Mouse (Mus musculus): ENCODE measurements around the gene Ttll1.

Gene Ttll1

DNA sequence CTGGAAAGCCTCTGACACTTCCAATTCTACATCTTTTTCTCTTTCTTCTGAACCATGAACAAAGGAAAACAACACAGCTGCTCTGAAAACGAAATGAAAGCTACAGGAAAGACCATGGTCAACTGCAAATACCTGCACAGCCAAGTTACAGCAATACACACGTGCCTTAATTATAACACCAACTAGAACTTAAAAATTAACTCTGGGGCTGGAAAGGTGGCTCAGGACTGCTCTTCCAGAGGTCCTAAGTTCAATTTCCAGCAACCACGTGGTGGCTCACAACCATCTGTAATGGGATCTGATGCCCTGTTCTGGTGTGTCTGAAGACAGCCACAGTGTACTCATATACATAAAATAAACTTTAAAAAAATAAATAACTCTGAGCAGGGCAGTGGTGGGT, 55.7 kb downstream of the Ttll1 start:
- no peak for DNase-seq (ENCODE audit: low read depth, low spot score)

DNA sequence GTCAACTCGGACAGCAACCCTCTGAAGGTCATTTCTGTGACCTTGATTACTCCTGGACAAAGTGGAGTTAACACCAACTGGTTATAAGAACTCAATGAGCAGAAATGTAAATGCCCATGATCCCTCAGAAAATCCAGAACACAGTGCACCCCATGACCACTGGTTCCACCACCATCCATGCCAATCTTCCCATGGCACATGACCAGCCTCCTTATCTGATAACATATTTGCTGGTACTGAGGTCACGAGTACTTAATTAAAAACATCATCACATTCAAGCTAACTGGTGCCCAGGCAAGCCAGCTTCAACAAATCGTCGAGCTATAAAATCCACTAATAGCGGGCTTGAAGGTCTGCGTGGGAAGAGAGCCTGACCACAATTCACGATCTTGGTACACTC, 56.3 kb downstream of the Ttll1 start:
- DNase-seq (ENCODE audit: low read depth, low spot score): no peak

DNA sequence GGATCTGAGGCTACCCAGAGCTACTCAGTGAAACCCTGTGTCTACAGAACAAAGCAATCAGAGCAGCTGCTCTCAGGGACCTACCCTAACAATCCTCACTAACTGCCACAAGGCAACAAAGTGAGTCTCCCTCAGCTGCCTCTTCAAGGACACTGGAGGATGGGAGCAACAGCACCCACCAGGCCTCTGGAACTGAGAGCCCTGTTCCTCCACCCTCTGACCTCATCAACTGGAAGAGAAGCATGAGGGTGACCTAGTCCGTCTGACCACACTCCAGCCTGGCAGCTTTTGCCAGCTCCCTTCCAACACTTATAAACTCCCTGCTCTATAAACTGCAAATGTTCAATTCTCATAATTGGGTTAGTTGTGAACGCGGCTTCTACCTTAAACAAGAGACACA, 56.8 kb downstream of the Ttll1 start:
- DNase-seq (ENCODE audit: low read depth, low spot score): no peak

DNA sequence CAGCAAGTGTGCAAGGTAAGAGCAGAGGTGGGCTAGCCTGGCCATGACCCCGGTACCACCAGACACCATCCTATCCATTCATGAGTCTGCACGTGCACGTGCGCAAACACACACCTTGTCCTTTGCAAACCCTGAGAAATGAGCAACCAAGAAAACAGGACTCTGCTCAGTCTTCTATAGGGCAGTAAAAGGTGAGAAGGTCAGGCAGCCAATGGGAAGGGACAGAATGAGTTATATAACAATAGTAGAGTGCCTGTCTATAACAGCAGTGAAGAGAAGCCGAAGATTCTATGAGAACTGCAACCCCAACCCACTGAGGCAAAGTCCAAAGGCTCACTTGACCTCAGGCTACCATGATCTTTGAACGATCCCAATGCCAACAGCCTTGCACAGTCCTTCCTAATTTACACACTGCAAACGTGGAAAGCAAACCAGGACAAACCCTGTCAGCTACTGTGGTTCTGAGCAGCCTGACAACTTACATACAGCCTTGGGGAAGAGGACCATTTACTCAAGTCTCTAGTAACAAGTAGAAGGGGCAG, 58.4 kb downstream of the Ttll1 start:
- DNase-seq (ENCODE audit: low read depth, low spot score): no peak

DNA sequence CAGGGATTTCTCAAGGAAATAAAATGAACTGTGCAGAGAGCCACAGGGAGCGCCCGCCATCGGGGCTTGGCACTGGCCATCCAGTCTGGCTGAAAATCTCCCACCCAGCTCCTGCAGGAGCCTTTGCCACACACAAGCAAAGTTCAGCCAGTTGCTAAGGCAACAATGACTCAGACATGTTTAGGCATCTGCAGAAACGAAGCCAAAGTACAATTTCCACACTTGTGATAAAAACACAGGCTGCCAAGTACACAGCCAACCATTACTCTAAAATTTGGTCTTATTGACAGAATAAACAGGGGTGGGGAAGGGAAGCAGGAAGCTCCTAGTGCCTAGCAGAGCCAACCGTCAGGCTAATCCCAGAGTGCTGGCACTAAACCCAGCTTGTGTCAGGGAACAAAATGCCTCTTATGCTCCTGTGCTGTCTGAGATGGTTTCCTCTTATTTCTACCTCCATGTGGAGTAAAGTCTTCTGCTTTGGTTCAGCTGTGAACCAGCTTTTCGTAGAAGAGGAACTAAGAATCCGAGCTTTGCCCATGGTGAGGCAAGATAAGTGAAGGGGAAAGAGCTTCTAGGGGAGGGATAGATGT, 59.0 kb downstream of the Ttll1 start:
- DNase-seq (ENCODE audit: low read depth, low spot score): no peak

DNA sequence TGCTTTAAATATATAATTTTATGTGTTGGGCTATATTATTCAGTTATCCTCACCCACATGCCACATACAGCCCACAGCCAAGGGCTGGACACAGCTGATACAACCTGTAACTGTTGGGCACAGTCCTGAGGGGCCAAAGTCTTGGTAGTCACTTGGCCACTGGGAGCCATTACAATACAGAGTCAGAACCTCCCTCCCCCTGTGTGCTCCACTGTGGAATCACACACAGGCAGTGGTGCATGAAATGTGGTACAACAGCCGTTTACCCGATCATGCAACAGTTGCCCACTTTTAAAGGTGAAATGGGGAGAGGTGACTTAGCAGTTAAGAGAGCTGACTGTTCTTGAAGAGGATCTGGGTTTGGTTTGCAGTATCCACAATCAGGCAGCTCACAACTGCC, 60.7 kb downstream of the Ttll1 start:
- no peak for DNase-seq (ENCODE audit: low read depth, low spot score)

DNA sequence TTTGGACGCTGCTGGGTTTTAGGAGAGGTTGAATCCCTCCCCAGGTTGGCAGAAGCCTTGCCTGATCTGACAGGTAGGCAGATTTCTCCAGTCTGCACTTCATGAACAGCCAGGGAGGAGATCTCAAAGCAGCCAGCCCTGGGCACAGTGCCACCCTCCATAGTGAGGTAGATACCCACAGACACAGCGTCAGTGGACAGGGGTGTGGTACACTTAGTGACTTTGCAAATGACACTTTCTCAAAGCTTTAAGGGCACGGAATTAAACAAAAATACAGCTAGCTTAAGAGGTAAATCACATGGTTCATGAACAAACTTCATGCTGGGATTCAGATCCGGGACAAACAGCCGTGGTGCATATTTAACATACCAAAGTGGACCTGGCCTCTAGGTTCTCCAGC, 62.0 kb downstream of the Ttll1 start:
- no peak for DNase-seq (ENCODE audit: low read depth, low spot score)

DNA sequence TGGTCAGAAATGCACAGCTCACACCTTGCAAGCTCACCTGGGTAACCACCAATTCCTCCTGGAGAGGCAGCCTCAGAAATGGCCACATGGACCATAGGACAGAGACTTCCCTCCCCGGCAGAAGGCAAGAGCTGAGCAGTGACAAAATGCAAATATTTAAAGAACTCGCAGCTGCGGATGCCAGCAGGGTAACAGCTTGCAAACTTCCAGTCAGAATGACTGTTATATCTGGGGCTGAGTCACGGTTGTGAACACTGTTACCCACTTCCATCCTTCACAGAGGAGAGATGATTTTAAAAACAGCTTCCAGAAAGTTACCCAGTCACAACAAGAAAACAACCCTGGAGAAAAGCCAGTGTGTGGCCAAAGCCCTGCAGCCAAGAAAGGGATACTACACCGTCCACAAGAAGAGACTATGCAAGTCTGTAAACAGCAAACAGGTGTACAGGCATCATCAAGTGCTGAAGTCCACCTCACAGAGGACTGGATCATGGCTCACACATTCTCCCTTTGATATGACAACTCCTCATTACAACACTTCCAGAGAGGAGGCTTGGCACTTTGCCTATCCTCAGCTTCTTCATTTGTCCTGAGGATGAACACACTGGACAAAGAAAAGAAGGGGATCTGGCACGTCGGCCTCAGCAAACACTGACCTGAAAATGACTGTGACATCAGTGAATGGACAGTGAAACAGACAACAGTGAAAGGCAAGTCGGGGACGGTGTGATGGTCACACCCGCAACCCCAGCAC, 62.7 kb downstream of the Ttll1 start:
- no peak for DNase-seq (ENCODE audit: low read depth, low spot score)

DNA sequence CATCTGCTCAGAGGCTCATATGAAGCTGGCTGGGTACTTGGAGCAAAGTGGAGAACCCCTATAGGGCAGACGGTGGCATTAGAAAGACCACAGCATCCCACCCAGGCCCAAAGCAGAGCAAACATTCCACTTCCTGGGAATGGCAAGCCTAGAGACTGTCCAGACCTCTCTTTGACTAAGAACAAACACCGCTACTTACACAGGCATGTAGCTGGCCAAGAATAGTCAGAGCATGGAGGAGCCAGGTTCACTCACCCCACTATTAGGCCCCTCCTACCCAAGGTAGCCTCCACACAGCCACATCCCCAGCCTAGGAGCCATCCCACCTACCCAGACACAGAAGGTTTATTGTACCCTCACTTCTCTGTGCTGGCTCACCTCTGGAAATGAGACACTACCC, 64.8 kb downstream of the Ttll1 start:
- no peak for DNase-seq (ENCODE audit: low read depth, low spot score)

DNA sequence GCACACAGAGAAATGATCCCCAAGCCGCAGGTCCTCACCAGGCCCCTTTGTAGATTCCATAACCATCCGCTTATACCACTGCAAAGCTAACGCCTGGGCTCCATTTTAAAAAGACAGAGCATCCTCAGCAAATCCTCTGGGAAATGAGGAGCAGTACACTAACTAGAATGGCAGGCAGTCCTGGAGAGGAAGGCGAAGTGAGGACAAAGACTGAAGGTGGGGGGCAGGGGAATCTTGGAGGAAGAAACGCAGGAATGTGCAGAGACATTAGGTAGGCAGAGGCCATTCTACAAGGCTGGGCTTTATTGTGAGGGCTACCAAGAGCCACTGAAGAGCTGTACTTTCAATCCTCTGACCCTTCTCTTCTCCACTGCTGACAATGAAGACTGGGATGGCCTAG, 65.3 kb downstream of the Ttll1 start:
- peak; percentile 22 for DNase-seq (ENCODE audit: low read depth, low spot score)

DNA sequence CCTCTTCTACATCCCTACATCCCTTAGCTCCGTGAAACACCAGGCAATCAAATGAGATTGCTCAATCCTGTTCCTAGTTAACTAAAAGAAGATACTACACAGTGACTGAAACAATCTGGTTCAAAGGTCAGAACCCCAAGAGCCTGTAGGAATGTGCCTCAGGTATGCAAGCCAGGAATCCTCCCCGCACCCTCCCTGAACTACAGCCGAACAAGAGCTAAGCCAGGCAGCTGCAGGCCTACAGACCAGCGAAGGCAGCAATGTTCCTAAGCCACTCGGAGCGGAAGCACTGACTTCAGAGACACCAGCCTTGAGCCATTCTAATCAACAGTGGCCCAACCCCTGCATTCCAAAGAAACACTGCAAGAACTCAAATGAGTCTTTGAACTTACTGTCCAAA, 66.3 kb downstream of the Ttll1 start:
- DNase-seq (ENCODE audit: low read depth, low spot score): peak; percentile 84

DNA sequence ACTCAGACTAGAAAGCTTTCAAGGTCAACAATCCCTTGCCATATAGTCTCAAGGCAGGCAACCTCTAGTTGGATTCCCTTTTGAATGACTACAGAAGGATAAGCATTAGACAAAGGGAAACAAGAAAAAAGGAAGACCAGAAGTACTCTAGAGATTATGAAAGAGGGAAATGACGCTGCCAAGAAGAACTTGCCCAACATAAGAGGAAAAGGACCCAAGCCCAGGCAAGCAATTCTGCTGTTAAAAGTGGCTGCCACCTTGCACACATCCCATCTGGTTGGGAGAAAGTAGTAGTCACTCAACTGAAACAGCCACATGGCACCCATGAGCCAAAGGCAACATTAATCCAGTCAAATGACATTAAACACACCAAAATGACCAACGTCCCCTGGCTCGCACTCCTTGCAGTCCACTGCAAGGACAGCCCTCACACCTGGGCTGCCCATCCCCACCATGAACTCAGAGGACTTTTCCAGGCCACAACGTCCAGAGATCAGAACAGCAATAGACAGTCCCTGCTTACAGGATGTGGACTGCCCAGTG, 68.1 kb downstream of the Ttll1 start:
- DNase-seq (ENCODE audit: low read depth, low spot score): no peak

DNA sequence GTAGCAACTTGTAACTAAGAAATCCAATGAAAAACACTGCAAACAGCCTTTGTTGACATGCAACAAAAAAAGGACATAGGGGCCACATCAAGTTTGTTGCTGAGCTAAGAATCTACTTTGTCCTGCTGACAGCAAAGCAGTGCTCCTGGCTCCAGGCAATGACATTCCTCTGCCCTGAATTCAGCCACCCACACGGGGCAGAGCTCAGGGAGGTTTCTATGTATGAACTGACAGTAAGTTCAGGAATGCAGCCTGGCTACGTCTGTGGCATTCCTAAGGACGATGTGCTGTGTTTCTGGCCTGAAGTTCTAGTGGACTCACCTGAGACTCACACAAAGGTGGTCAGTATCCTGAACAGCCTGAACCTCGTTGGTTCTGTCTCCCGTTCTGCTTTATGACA, 70.0 kb downstream of the Ttll1 start:
- no peak for DNase-seq (ENCODE audit: low read depth, low spot score)

DNA sequence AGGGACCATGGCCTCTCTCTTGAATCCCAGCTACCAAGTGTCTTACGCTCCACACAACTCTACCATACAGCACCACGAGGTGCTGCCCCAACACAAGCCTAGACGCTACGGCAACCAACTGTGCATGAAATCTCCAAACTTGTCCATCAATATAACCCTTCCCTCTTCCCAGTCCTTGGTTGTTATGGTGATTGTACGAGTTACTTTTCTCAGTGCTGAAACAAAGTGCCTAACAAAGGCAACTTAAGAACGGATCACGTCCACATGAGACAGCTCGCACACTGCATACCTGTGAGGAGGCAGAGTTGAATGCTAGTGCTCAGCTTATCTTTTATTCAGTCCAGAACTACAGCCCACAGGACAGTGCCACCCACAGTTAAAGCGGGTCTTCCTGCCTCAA, 74.2 kb downstream of the Ttll1 start:
- no peak for DNase-seq (ENCODE audit: low read depth, low spot score)

DNA sequence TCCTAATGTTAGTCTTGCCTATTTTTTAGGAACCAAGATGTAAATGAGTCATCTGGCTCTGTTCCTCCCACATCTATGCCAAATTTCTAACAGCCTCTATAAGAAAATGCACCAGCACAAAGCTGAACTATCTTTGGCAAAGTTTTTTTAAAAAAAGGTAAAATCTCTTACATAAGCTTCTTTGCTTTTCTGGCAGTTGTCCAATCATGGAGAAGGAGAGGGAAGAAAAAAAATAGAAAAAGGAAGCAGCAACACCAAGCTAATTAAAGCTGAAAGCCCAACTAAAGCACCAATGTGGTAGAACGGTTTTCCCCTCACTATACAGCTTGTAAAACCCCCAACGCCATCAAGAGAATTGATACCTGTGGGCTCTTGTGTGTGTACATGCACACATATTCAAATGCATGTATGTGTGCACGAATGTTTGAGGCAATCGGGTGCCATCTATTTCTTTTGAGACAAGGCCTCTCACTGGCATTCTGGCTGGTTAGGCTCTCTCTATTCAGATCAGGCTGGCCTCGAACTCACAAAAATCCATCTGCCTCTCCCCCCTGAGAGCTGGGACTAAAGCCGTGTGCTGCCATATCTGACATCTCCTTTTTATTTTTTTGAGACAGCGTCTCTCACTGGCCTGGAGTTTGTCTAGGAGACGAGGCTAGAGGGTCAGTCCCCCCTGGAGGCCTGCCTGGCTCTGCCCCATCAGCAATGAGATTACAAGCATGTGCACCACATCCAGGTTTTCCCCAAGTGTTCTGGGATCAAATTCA, 75.2 kb downstream of the Ttll1 start:
- no peak for DNase-seq (ENCODE audit: low read depth, low spot score)

DNA sequence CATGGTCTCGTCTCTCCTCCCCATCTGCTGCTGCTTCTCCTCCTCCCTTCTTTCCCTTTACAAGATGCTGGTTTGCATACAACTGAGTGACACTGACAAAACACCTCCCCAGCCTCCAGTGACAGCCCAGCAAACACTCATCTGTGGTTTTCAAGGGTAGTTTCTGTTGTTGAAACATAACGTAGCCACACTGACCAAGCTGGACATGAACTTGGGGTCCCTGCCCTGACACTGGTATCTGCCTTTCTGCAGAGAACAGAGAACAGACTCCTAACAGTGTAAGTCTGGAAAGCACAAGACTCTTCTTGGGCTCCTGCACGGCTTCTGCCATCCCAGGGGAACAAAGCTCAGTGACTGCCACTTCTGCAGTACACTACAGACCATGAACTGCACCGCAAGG, 76.0 kb downstream of the Ttll1 start:
- no peak for DNase-seq (ENCODE audit: low read depth, low spot score)
